In genomic region chr9:63049290-63049689, GRCm38 (mm10) we compare ENCODE assay signal across 19 mouse cellular contexts.
"Had no signal": no experiment of that assay in that cellular context is flagged by ENCODE, and none has a peak within 500 bp of the region (broad histone marks: within the 10 kb centered on the region; RNA-seq: fewer than 3 reads in every experiment).

No protein-coding gene starts in this region.

- DNase-seq: liver, postnatal 0 days; lung, adult 2 months; lung, postnatal 14 days; lung, postnatal 36 days; right cerebral cortex, adult 18-20 months; right cerebral cortex, postnatal 25 days; right cerebral cortex, postnatal 4 days; spleen, adult 18-20 months; thymus, adult 18-20 months; thymus, postnatal 14 days; thymus, postnatal 36 days had no signal

- H3K27ac ChIP-seq: liver, embryonic 15.5 days; lung, embryonic 15.5 days; macrophage; midbrain, embryonic 13.5 days; midbrain, embryonic 15.5 days; neural tube, embryonic 13.5 days; neural tube, embryonic 15.5 days had no signal

- H3K36me3 ChIP-seq: liver, embryonic 15.5 days; lung, embryonic 15.5 days; midbrain, embryonic 13.5 days; midbrain, embryonic 15.5 days; neural tube, embryonic 13.5 days; neural tube, embryonic 15.5 days had no signal

- H3K4me3 ChIP-seq: liver, embryonic 15.5 days; lung, embryonic 15.5 days; midbrain, embryonic 13.5 days; midbrain, embryonic 15.5 days; neural tube, embryonic 13.5 days; neural tube, embryonic 15.5 days had no signal

- H3K9ac ChIP-seq: liver, embryonic 15.5 days; liver, postnatal 0 days; lung, embryonic 15.5 days; midbrain, embryonic 13.5 days; midbrain, embryonic 15.5 days; neural tube, embryonic 13.5 days; neural tube, embryonic 15.5 days had no signal

- H3K4me1 ChIP-seq: liver, embryonic 15.5 days; lung, embryonic 15.5 days; midbrain, embryonic 13.5 days; midbrain, embryonic 15.5 days; neural tube, embryonic 13.5 days; neural tube, embryonic 15.5 days had no signal

- H3K27me3 ChIP-seq: liver, embryonic 15.5 days; lung, embryonic 15.5 days; midbrain, embryonic 13.5 days; midbrain, embryonic 15.5 days; neural tube, embryonic 13.5 days; neural tube, embryonic 15.5 days had no signal

- H3K4me2 ChIP-seq: liver, embryonic 15.5 days; lung, embryonic 15.5 days; midbrain, embryonic 11.5 days; midbrain, embryonic 13.5 days; midbrain, embryonic 15.5 days; neural tube, embryonic 13.5 days; neural tube, embryonic 15.5 days had no signal
